Mouse (Mus musculus): ENCODE data around the gene Rnf5.

Rnf5 gene

DNA sequence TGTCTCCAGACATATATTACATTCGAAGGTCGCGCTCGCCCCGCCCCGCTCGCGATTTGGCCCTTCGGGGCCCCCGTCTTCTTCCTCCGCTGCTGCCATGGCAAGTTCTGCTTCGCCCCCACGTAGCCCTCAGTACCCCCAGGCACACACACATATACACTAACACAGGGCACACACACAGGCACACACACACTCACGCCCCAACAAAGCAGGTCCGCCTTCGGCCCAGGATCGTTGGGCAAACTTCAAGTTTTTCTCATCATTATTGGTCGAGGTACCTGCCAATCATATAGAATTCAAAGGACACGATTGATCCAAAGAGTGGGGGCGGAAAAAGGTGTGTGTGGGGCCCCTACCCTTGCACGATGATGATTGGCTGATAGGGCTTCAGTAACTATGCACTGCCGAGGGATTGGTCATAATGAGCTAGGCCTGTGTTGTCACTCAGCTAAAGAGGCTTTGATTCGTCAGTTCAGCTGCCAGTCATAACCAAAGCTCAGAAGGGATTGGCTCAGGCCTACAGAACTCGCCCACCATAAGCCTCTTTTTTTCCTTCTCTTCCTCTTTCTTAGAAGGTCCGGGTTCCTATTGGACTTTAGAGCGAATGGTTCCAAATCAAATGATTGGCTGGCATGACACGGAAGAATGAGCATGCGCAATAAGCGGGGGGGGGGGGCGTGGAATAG is at the start of gene Rnf5:
Gene Rnf5 (minus strand): TSS at position 316 of the 686 bp plus-strand sequence.
- DNase-seq (ENCODE audit: low spot score): peak; percentile 99

DNA sequence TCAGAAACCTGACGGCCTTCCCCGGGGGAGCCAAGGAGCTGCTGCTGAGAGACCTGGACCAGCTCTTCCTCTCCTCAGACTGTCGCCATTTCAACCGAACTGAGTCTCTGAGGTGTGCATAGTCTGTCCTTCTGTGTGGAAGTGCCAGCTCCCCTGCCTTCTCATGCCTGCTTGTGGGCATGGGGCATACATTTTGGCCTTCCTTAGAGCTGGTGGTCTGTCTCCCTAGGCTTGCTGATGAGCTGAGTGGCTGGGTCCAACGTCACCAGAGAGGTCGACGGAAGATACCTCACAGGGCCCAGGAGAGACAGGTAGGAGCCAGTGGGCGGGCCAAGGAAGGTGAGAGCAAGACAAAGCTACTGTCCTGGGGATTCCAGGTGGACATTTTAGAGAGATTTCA is 49.5 kb upstream of the Rnf5 start:
- no peak for DNase-seq (ENCODE audit: low spot score)

DNA sequence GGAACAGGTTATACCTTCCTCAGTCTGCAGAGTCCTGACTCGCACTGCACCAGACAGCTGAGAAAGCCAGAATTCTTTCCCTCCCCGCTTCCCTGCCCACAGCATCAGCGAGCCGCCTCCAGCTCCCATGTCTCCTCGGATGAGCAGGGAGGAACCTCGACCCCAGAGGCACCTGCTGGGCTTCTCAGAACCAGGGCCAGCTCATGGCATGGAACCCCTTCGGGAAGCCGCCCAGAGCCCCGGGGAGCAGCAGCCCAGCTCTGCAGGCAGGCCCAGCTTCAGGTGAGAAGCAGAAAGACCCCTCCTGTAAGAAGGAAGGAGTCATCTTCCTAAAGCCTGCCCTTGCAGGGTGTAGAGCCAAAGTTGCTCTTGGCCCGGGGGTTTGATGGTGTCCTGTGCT is 49.1 kb upstream of the Rnf5 start:
- no peak for DNase-seq (ENCODE audit: low spot score)

DNA sequence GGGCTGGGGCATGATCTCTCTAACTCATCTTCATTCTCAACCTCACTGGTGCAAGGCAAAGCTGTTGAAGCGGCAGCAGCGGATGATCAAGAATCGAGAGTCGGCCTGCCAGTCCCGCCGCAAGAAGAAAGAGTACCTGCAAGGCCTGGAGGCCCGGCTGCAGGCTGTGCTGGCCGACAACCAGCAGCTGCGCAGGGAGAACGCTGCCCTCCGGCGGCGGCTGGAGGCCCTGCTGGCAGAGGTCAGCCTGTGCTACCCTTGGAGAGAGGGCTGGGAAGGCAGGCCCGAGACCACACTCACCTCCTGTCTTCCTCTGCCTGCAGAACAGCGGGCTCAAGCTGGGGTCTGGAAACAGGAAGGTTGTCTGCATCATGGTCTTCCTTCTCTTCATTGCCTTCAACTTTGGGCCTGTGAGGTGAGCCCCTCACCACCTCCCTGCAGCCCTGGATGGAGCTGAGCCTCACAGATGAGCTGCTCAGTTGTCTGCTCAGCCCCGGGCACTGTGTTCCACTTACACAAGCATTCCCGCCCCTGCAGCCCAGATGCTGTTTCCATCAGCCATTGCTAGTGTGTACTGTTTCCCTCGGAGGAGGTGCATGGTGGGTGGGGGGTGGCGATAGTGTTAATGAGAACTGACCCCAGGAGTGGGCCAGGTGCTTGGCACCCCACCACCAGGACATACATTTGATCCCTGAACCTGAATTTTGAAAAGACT is 48.2 kb upstream of the Rnf5 start:
- no peak for DNase-seq (ENCODE audit: low spot score)

DNA sequence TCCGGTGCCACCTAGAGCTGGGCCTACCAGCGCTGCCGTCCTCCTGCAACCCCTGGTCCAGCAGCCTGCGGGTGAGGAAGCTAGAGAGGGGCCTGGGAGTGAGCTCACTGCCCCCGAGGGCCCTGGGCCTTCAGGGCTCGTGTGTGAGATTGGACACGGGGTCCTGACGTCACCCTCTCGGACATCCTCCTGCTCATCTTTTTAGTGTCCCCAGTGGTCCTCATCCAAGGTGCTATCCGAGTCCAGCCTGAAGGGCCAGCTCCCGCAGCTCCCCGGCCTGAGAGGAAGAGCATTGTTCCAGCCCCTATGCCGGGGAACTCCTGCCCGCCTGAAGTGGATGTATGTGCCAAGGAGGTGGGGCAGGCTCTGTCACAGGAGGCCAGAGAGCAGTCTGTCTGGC is 47.3 kb upstream of the Rnf5 start:
- DNase-seq (ENCODE audit: low spot score): no peak

DNA sequence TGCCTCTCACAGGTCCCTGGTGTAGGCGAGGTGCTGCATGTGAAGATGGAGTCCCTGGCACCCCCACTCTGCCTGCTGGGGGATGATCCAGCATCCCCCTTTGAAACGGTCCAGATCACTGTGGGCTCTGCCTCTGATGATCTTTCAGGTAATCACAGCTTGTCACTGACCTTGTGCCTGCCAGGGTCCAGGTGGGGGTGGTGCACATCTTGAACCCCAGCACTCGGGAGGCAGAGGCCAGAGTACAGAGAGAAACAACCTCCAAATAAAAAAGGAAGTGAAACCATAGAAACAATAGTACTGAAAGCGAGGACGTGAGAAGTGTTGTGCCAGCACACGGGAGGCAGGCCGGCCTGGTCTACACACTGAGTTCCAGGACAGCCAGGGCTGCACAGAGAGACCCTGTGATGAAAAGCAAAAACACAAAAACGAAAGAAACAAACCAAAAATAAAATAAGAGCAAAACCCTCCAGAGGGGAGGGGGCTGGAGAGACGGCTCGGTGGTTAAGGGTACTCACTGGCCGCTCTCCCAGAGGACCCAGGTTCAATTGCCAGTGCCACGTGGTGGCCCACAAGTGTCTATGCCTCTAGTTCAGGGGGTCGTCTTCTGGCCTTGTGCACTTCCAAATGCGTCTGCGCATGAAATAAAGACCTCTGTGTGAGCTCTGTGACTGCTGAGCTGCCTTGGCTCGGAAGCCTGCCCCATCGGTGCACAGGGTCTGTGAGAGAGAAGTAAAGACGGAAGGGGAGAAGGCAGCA is 45.8 kb upstream of the Rnf5 start:
- no peak for DNase-seq (ENCODE audit: low spot score)

DNA sequence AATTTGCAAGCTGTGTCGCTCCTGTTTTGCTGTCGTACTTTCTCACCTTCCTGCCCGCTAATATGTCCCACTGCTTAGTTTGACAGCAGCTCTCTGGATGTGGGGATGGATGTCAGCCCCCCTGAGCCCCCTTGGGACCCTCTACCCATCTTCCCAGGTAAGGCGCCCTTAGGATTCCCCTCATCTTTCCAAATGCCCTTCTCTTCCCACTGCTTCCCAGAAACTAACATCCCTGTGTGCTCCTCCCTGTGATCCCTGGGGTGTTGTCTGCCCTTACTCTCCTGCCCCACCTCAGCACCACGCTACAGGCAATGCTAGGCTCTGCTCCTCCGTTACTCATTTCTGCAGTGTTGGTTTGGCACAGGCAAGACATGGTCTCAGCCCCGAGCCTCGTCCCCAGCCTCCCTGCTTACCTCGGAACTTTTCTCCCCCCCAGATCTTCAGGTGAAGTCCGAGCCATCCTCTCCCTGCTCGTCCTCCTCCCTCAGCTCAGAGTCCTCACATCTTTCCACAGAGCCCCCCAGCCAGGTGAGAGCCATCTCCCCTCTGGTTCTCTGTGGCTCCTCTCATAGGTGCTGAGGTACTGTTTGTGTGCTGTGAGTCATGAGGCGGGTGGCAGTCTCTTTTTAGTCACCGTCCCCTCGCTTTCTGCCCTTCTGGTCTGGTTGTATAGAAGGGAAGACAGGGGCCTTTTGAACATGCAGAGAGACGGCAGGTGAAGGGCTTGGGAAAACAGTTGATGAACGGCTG is 44.8 kb upstream of the Rnf5 start:
- DNase-seq (ENCODE audit: low spot score): no peak

DNA sequence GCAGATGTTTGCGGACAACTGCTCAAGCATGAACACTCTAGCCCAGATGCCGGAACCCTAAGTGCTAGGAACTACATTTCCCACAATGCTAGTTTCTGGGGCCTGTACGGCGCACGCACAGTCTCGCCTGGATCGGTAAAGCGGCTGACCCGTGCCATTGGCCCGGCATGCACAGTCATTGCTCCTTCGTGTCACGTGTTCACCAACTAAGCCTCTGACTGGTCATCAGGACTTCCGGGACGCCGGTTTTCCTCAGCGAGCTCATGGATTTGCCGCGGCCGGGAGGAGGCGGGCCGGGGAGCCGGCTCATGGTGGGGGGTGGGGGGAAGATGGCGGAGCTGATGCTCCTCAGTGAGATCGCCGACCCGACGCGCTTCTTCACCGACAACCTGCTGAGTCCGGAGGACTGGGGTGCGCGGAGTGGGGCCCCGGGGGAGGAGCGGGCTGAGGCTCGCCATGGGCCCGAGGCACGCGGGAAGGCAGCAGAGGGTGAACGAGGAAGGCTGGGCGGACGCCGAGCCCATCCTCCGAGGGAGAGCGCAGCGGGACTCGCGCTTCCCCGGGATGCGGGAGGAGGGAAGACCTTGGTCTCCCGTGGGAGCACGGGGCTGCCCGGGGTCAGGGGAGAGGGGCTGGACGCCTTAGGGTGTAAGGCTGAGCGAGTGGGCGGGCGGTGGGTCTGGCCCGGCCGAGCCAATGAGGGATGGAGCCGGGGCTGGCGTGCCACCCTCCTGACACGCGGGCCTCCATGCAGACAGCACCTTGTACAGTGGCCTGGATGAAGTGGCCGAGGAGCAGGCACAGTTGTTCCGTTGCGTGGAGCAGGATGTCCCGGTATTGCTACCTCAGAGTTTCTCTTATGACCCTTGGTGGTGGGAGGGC is 43.7 kb upstream of the Rnf5 start, which contains the start of gene Atf6b:
Gene Atf6b (plus strand): TSS at position 241 of the 882 bp plus-strand sequence.
- peak; percentile 98 for DNase-seq (ENCODE audit: low spot score)

DNA sequence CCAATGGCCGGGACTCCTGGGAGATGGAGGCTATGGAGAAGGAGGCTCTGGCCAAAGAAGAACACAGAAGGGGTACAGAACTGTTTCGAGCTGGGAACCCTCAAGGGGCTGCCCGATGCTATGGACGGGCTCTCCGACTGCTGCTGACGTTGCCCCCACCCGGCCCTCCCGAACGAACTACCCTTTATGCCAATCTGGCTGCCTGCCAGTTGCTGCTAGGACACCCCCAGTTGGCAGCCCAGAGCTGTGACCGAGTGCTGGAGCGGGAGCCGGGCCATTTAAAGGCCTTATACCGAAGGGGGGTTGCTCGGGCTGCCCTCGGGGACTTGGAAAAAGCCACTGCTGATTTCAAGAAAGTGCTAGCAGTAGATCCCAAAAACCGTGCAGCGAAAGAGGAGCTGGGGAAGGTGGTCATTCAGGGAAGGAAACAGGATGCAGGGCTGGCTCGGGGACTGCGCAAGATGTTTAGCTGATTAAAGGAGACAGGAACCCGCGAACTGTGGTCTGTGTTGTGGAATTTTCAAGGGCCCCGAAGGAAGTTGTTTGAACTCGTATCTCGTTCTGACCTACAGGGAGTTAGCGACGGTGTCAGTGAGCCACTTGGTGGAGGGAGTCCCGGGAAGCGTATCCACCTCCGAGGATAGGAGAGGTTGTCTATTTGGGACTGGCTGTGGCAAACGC is 42.5 kb upstream of the Rnf5 start:
- DNase-seq (ENCODE audit: low spot score): no peak

DNA sequence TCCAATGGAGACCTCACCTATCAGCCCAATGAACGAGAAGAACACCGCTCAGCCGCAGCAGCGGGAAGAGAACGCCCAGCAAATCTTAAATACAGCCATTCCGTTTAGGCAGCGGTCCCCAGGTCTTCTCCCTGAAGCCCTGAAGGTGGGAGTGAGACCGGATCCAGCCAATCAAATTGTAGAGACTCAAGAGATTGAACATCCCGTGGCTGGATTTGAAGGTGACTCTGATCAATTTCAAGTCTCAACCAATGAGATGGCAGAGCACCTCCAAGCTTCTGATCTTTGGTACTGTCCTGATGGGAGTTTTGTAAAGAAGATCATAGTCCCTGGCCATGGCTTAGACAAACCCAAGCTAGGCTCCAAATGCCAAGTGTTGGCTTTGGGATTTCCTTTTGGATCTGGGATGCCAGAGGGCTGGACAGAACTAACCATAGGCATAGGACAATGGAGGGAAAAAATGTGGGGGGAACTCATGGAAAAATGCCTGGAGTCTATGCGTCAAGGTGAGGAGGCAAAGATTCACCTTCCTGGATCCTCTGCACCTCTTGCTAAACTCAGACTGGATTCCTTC is 41.9 kb upstream of the Rnf5 start:
- no peak for DNase-seq (ENCODE audit: low spot score)

DNA sequence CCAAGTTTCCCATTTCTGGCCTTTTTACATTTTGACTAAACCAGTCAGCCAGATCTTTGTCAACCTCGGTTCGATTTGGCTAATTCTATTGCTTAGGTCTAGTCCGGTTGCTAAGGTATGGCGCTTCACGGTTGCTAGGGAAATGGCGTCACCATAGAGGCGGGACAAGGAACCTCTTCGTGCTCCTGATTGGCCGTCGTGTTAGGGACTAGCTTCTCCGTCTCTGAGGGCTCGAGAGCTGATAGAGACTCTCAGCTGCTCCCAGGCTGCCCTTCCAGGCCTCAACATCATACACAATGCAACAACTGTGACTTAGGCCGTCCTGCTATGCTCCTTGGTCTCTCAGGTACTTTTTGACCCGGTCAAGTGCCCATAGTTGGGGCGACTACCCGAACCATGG is 41.1 kb upstream of the Rnf5 start, which contains the start of gene Fkbpl:
Gene Fkbpl (plus strand): TSS at position 157 of the 400 bp plus-strand sequence.
- peak; percentile 95 for DNase-seq (ENCODE audit: low spot score)

DNA sequence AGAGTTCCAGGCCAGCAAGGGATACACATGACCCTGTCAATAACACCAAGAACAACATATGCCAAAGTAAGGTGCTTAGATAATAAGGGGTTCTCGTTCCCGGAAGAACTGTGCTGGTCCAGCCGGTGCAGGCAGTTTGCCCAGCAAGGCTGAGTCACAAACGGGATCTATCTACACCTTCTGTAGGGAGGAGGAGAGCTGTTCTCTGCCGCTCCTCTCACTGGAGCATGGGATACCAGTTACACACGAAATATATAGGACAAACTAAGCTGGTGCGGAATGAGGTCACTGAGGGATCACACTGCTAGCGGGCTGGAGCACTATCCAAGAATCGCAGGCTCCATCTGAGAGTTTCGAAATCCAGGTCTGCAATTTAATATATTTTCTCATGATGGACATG is 40.5 kb upstream of the Rnf5 start:
- DNase-seq (ENCODE audit: low spot score): no peak

DNA sequence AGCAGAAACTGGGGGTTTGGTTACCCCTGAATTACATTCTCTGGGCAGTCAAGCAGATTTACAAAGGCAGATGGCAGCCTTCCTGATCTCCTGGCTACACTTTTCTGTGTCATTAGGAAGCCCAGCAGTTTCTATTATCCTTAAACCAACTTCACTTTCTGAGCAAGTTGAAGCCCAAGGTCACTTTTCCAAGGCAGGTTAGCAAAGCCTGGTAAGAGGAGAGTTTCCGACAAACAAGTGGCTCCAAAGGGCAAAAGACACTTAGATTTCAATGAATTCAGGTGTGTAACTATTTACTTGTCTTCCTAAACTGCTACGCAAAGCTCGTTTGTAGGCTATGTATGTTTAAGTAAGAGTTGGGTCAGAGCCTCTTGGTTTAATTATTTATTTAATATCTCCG is 39.9 kb upstream of the Rnf5 start:
- DNase-seq (ENCODE audit: low spot score): no peak

DNA sequence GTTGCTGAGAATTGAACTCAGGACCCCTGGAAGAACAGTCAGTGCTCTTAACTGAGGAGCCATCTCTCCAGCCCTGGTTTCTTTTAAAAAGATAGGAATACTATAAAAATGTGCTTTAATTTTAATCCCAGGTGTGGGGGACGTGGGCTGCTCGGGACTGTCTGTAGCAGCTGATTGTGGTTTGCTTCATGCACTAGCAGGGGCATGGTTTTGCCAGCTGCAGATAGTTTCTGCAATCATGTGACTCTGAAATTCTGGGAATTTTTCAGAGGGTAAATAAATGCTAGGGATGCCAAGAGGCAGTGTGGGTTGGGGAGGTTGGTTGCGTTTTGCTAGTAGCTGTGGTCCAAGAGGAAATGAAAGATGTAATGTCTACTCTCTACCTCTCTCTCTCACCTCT is 38.5 kb upstream of the Rnf5 start:
- no peak for DNase-seq (ENCODE audit: low spot score)

DNA sequence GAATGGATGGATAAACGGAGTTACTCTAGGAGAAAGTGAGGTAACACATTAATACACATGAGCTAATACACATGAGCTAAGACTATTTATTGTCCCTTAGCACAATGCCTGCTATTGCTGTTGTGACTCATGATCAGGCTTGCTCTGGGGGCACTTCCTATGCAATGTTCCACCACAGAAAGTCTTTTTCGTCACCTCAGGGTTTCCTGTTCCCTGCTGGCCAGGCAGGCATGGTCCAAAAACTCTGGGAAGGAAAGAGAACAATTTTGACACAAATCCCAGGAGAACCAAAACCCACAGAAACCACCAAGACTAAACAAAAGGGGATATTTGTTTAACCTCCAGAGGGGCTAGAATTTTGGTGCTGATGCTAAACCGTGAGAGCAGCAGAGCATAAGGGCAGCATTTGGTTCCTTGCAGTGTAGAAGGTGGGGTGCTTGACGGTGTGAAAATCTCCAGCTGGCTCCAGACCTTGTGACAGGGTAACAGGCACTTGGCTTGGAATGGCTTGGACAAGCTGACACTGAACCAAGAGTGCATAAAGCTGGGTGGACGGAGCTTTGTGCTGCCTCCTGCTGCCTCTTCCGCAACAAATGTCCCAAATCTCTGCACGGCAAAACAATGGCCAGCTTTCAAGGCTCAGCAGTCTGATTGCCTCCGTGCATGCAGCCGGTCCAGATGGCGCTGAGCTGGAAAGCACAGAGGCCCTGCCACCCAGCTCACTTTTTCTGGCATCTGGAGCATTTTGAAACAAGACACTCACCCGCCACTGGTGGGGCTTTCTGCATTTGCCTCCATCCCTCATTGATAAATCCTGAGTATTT is 37.5 kb upstream of the Rnf5 start:
- no peak for DNase-seq (ENCODE audit: low spot score)

DNA sequence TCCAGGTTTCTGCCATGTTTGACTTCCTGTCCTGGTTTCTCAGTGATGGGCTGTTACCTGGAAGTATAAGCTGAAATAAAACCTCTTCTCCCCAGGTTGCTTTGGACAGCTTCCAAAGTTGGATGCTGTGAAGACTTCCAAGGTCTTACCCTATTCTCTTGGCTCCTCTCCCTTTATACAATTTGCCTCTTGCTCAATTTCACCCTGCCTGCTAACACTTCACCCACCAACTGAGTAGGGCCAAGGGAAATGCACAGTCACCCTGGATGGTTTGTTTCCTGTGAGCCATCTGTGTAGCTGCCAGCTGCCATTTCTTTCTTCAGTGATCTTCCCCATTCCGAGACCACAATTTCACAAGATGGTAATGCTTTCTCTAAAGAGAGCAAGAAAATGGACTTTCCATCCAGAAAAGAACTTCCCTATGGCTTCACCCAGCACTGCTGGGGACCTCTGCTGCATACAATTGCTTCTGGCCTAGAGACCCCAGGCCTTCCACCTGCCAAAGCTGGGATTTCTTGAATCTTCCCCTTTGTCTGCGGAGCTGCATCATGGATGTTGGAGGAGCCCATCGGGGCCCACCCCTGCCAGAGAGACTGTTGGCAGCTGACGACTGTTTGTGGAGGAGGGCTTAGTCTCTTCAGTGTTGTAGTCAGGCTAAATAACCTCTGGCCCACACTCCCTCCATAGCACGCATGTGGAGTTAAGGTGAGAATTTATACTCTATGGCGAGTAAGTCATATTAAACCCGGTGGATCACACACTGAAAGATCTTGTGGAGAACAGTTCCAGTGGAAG is 36.2 kb upstream of the Rnf5 start:
- DNase-seq (ENCODE audit: low spot score): no peak

DNA sequence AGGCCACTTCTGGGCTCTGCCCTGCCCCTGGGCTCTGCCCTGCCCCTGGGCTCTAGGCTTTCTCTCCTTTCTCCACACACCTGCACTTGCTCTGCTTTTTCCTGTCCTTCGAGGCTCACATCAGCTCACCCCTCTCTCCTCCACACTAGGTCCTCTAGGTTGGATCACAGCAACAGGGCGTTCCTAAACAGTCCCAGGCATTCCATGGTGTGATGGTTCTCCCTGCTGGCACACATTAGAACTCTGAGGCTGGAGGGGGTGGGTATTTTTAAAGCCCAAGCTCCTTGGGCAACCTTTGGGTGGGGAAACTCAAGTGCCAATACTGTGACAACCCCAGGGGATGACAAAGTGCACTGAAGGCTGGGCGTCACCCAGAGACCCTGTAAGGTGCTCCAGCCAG is 34.0 kb upstream of the Rnf5 start:
- DNase-seq (ENCODE audit: low spot score): no peak

DNA sequence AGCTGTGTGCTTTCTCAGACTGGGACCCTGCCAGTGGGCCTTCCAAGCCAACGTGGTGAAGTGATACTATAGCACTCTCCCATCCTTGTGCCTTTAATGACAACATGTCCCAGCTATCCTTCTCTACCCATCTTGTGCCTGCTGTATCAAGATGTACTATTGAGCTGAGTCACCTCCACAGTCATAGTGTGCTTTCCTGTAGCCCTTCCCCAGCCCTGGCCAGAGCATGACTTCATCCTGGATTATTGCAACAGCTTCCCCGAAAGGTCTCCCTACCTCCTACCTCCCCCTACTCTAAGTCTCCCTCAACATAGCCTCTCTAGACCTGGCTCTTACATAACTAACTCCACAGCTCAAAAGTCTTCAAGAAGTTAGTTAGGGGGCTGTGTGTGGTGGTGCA is 32.2 kb upstream of the Rnf5 start:
- DNase-seq (ENCODE audit: low spot score): no peak

Data from testis, postnatal 14 days (tissue).